Mouse (Mus musculus): ENCODE measurements around the gene Mdga1. TPM values are rescaled to one million over a fixed set of nuclear protein-coding genes. Genes with fewer than 3 reads are reported as not detected.

Gene Mdga1
- polyA plus RNA-seq, 1 experiment from 2014 or later: 8.8 TPM

GRCm38 (mm10) chr17:29778021-29778420 is 191.9 kb downstream of the Mdga1 start:
- Histone ChIP-seq H3K27me3 (peaks cover 1% of the 10 kb centered on the region; the same call in 1 of the 2 replicates), H3K27ac (0 out of 2 replicates have a peak overlapping the region, but pooled peaks have one; percentile 59), H3K4me2 (no peak overlapping the region), H3K4me1 (peaks cover 14% of the 10 kb centered on the region; the same call in 1 of the 2 replicates), H3K4me3 (replicated peaks) (no peak overlapping the region), H3K9ac (no peak overlapping the region), H3K36me3 (replicated peaks) (no peaks in the 10 kb centered on the region), H3K9me3 (no peaks in the 10 kb centered on the region)
- peak; percentile 84; the same call in 1 of the 2 replicates for ATAC-seq (ENCODE audit: low FRiP score)
- WGBS: 33% methylated on average over 8 of the region's 8 CpGs

Other genes starting within 250 kb of the Mdga1 start
- gene Zfand3, start 34.6 kb upstream of the Mdga1 start, polyA plus RNA-seq (2016; fragmentation: Nextera tagmentation; extraction: Ambion mirVana): 77.3 and 83.5 TPM in 2 replicates

Data from forebrain, embryonic 12.5 days (tissue).